Mouse (Mus musculus) left cerebral cortex, postnatal 10 days (tissue): Measurements from ENCODE around the gene Fadd. TPM values are rescaled to one million over a fixed set of nuclear protein-coding genes. Genes with fewer than 3 reads are reported as not detected.

ENCODE experiments used
- DNase-seq, 2 experiments: peaks; one replicate each; pipeline ENCODE4 v3.0.0; 2021 to 2022; ENCODE audit warnings: low spot score in 2 of 2, mixed read lengths in 1 of 2; ENCODE audit errors: extremely low spot score in 1 of 2
- intact Hi-C: fragments of 180-260 bp; cut with DNase I; formaldehyde crosslinking; loops from one replicate; pipeline ENCODE4 v1.15.1; 2025
- total RNA-seq, 2 experiments: library from RNA; stranded (reverse); gene quantifications; 2 replicates each; pipeline ENCODE4 v1.2.3; 2021

Gene Fadd
- total RNA-seq, 2 experiments from 2014 or later, result 2.2 to 3.0 TPM

GRCm38 (mm10) chr7:144541351-144541750 lies 40.9 kb downstream of the Fadd start:
- no peak for DNase-seq
- intact Hi-C loops, result no loop called here

GRCm38 (mm10) chr7:144539146-144539545 lies 43.1 kb downstream of the Fadd start:
- DNase-seq, result no peak
- intact Hi-C loops, result no loop called here

- intact Hi-C loops, result no loop called here
- DNase-seq, result no peak
Observed at GRCm38 (mm10) chr7:144538030-144538644, 44.1 kb downstream of the Fadd start.

GRCm38 (mm10) chr7:144536367-144536766 lies 45.9 kb downstream of the Fadd start:
- DNase-seq, result no peak
- intact Hi-C loops, result no loop called here

GRCm38 (mm10) chr7:144534773-144535172 lies 47.5 kb downstream of the Fadd start:
- intact Hi-C loops, result no loop called here
- no peak for DNase-seq

GRCm38 (mm10) chr7:144531585-144532378 lies 50.5 kb downstream of the Fadd start:
- intact Hi-C loops, result no loop called here
- no peak for DNase-seq

GRCm38 (mm10) chr7:144529851-144530250 lies 52.4 kb downstream of the Fadd start:
- no peak for DNase-seq
- intact Hi-C loops, result no loop called here

GRCm38 (mm10) chr7:144527723-144528221 lies 54.5 kb downstream of the Fadd start:
- intact Hi-C loops, result no loop called here
- DNase-seq, result no peak

Other genes starting within 250 kb of the Fadd start
- gene Cttn, start 111.5 kb downstream of the Fadd start, total RNA-seq, result 100 to 1,000 TPM; 122 to 136 TPM
- gene Ppfia1, start 28.7 kb downstream of the Fadd start, total RNA-seq, result 10 to 100 TPM; 33.5 to 35.9 TPM
- 1 to 10 TPM; 3.0 to 4.8 TPM for gene Ano1, start 169.5 kb upstream of the Fadd start, total RNA-seq